Mouse (Mus musculus): ENCODE results near the gene Glis3. TPM values are rescaled to one million over a fixed set of nuclear protein-coding genes. Genes with fewer than 3 reads are reported as not detected.
A peak's percentile ranks its signal among the peaks of the same experiment; 100 is the strongest.

Gene Glis3
- polyA plus RNA-seq, 1 experiment from 2014 or later, result 2.0 TPM

DNA sequence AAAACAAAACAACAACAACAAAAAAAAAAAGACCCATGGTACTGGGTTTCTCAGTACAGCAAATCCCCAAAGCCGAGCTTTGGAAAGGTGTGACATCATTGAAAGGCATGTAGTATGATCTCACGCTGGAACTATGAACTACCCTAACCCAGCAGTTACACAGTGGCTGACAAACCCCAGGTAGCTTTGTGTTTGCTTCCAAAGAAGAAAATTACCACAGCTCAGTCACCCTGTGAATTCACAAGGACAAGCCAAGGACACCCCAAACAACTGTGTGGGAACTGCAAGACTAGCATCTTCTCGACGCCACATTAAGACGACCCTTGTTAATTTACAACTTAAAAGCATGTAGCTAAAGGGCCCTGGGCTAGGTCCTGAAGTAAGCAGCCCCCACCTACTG is 30.4 kb downstream of the Glis3 start:
- H3K27me3 ChIP-seq (replicated peaks; ENCODE audit: insufficient read depth, low read length), result no peaks in the 10 kb centered on the region
- no peak overlapping the region for H3K9ac ChIP-seq (replicated peaks; ENCODE audit: low read depth)
- H3K36me3 ChIP-seq (ENCODE audit: insufficient read depth, low read length), result no peaks in the 10 kb centered on the region
- H3K27ac ChIP-seq (ENCODE audit: low read length), result no peak overlapping the region
- no peak for ATAC-seq
- TF ChIP-seq CTCF (IDR thresholded peaks at IDR 0.05) (no peak), EP300 (IDR thresholded peaks at IDR 0.05) (no peak)
- H3K9me3 ChIP-seq (ENCODE audit: low read length), result no peaks in the 10 kb centered on the region
- H3K4me1 ChIP-seq (ENCODE audit: insufficient read depth, low read depth, low read length), result no peaks in the 10 kb centered on the region
- no peak for DNase-seq (ENCODE audit: low spot score)
- H3K4me3 ChIP-seq (ENCODE audit: low read depth, low read length), result no peak overlapping the region
- no peak overlapping the region for H3K4me2 ChIP-seq (replicated peaks; ENCODE audit: low read depth, low read length)
- WGBS, result 66% methylated on average over 5 of the region's 5 CpGs

DNA sequence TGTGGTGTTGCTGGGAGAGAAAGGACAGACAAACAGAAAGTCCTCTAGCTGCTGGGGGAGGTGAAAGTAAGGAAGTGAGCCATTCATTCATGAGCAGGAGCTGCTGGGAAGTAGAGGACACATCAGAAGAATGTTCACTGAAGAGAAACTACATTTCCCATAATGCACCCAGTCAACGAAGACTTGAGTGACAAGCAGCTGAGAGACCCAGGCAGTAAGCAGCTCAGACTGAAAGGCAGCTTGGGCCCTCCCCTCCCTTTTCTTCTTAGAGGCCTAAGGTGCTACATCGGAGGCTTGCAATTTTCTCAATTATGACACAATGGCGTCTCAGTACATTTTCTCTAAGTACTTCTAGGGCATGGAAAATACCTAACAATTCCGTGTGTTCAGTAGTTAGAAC is 31.0 kb downstream of the Glis3 start:
- H3K27ac ChIP-seq (ENCODE audit: low read length), result no peak overlapping the region
- ATAC-seq, result no peak
- no peak overlapping the region for H3K4me3 ChIP-seq (ENCODE audit: low read depth, low read length)
- TF ChIP-seq EP300 (IDR thresholded peaks at IDR 0.05), result no peak
- TF ChIP-seq CTCF (IDR thresholded peaks at IDR 0.05), result no peak
- no peaks in the 10 kb centered on the region for H3K27me3 ChIP-seq (replicated peaks; ENCODE audit: insufficient read depth, low read length)
- no peaks in the 10 kb centered on the region for H3K36me3 ChIP-seq (ENCODE audit: insufficient read depth, low read length)
- DNase-seq (ENCODE audit: low spot score), result no peak
- no peaks in the 10 kb centered on the region for H3K4me1 ChIP-seq (ENCODE audit: insufficient read depth, low read depth, low read length)
- WGBS, result 64% methylated on average over 4 of the region's 4 CpGs
- H3K9ac ChIP-seq (replicated peaks; ENCODE audit: low read depth), result no peak overlapping the region
- no peaks in the 10 kb centered on the region for H3K9me3 ChIP-seq (ENCODE audit: low read length)
- no peak overlapping the region for H3K4me2 ChIP-seq (replicated peaks; ENCODE audit: low read depth, low read length)

DNA sequence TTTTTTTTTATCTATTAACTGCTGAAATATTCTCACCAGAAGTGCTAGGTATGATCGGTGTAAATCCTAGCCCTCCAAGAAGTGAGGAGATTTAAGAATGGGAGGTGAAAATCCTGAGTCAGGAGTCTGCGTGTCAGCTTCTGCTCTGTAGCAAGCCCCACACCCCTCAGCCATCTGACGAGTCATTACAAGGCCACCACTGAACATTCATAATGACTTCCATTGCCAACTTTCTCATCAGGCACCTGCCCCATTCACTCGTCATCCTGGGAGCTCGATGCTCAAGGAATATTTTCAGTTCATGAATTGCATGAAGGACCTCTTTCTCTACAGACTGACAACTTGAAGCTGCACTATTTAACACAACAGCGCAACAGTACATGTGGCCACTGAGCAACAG is 32.5 kb downstream of the Glis3 start:
- H3K27ac ChIP-seq (ENCODE audit: low read length), result no peak overlapping the region
- no peaks in the 10 kb centered on the region for H3K9me3 ChIP-seq (ENCODE audit: low read length)
- H3K4me2 ChIP-seq (replicated peaks; ENCODE audit: low read depth, low read length), result no peak overlapping the region
- H3K36me3 ChIP-seq (ENCODE audit: insufficient read depth, low read length), result no peaks in the 10 kb centered on the region
- H3K9ac ChIP-seq (replicated peaks; ENCODE audit: low read depth), result no peak overlapping the region
- ATAC-seq, result no peak
- H3K4me3 ChIP-seq (ENCODE audit: low read depth, low read length), result no peak overlapping the region
- TF ChIP-seq CTCF (IDR thresholded peaks at IDR 0.05), result no peak
- TF ChIP-seq EP300 (IDR thresholded peaks at IDR 0.05), result no peak
- WGBS, result 87% methylated on average over 6 of the region's 6 CpGs
- DNase-seq (ENCODE audit: low spot score), result no peak
- H3K4me1 ChIP-seq (ENCODE audit: insufficient read depth, low read depth, low read length), result no peaks in the 10 kb centered on the region
- no peaks in the 10 kb centered on the region for H3K27me3 ChIP-seq (replicated peaks; ENCODE audit: insufficient read depth, low read length)

DNA sequence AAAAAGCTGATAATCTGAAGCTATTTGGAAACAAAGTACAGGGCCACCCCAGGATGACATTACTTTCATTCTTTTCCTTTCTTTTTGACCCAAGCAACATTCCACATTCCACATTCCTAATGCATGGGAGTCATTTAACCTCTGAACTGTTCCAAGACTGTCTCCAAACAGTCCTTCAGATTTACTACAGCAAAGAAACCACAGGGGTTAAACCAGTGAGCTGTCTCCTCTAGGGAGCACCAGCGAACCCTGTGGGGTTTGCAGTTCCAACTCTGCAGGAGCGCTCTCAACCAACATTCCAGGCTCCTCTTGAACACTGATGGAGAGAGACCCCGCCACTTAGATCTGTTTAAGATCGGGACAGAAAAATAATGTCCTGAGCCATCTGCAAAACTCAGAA is 33.6 kb downstream of the Glis3 start:
- 37% methylated on average over 4 of the region's 4 CpGs for WGBS
- no peaks in the 10 kb centered on the region for H3K36me3 ChIP-seq (ENCODE audit: insufficient read depth, low read length)
- H3K4me2 ChIP-seq (replicated peaks; ENCODE audit: low read depth, low read length), result no peak overlapping the region
- DNase-seq (ENCODE audit: low spot score) (peak; percentile 17), ATAC-seq (no peak)
- H3K9ac ChIP-seq (replicated peaks; ENCODE audit: low read depth), result no peak overlapping the region
- no peaks in the 10 kb centered on the region for H3K9me3 ChIP-seq (ENCODE audit: low read length)
- H3K27ac ChIP-seq (ENCODE audit: low read length), result no peak overlapping the region
- H3K27me3 ChIP-seq (replicated peaks; ENCODE audit: insufficient read depth, low read length), result no peaks in the 10 kb centered on the region
- TF ChIP-seq EP300 (IDR thresholded peaks at IDR 0.05) (no peak), CTCF (IDR thresholded peaks at IDR 0.05) (no peak)
- no peak overlapping the region for H3K4me3 ChIP-seq (ENCODE audit: low read depth, low read length)
- H3K4me1 ChIP-seq (ENCODE audit: insufficient read depth, low read depth, low read length), result no peaks in the 10 kb centered on the region

GRCm38 (mm10) chr19:28640861-28641381 is 39.0 kb downstream of the Glis3 start:
- Histone ChIP-seq H3K4me3 (ENCODE audit: low read depth, low read length) (no peak overlapping the region), H3K4me2 (replicated peaks; ENCODE audit: low read depth, low read length) (no peak overlapping the region), H3K9ac (replicated peaks; ENCODE audit: low read depth) (no peak overlapping the region), H3K27ac (ENCODE audit: low read length) (no peak overlapping the region), H3K9me3 (ENCODE audit: low read length) (no peaks in the 10 kb centered on the region), H3K36me3 (ENCODE audit: insufficient read depth, low read length) (no peaks in the 10 kb centered on the region), H3K4me1 (ENCODE audit: insufficient read depth, low read depth, low read length) (no peaks in the 10 kb centered on the region; the same call in 1 of the 2 replicates), H3K27me3 (replicated peaks; ENCODE audit: insufficient read depth, low read length) (no peaks in the 10 kb centered on the region)
- no peak for ATAC-seq
- DNase-seq (ENCODE audit: low spot score), result peak; percentile 22
- 36% methylated on average over 7 of the region's 7 CpGs for WGBS
- TF ChIP-seq CTCF (IDR thresholded peaks at IDR 0.05) (no peak), EP300 (IDR thresholded peaks at IDR 0.05) (no peak)

DNA sequence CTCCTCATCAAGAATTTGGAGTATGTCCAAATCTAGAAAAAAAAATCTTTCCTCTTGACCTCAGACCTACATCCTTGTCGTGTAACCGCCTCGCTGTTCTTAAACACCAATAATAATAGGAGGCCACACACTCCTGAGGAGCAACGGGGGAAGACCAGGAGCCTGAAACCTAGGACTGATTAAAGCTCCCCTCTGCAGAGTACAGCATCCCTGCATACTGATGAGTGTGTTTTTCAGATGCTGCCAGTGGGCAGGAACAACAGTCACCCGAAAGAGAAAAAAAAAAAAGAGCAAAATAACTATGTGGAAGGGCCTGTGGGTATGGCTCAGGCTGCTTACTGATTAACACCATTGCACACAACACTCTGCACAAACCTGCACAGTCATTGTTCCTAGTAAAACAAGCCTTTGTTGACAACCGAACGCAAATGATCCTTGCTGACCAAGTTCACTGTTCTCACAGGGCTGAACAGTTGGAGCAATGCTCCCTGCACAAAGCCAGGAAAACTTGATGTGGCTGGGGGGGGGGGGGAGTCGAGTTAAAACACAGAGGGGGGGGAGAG is 43.8 kb downstream of the Glis3 start:
- no peak for TF ChIP-seq CTCF (IDR thresholded peaks at IDR 0.05)
- TF ChIP-seq EP300 (IDR thresholded peaks at IDR 0.05), result no peak
- ATAC-seq, result no peak
- WGBS, result 45% methylated on average over 7 of the region's 8 CpGs
- Histone ChIP-seq H3K9me3 (ENCODE audit: low read length) (no peaks in the 10 kb centered on the region), H3K27me3 (replicated peaks; ENCODE audit: insufficient read depth, low read length) (no peaks in the 10 kb centered on the region), H3K4me1 (ENCODE audit: insufficient read depth, low read depth, low read length) (no peaks in the 10 kb centered on the region; the same call in 1 of the 2 replicates), H3K4me3 (ENCODE audit: low read depth, low read length) (no peak overlapping the region), H3K36me3 (ENCODE audit: insufficient read depth, low read length) (no peaks in the 10 kb centered on the region), H3K9ac (replicated peaks; ENCODE audit: low read depth) (no peak overlapping the region), H3K4me2 (replicated peaks; ENCODE audit: low read depth, low read length) (no peak overlapping the region), H3K27ac (ENCODE audit: low read length) (no peak overlapping the region)
- no peak for DNase-seq (ENCODE audit: low spot score)

- Histone ChIP-seq H3K36me3 (ENCODE audit: insufficient read depth, low read length) (no peaks in the 10 kb centered on the region), H3K9me3 (ENCODE audit: low read length) (no peaks in the 10 kb centered on the region), H3K27ac (ENCODE audit: low read length) (no peak overlapping the region), H3K4me3 (ENCODE audit: low read depth, low read length) (no peak overlapping the region), H3K4me2 (replicated peaks; ENCODE audit: low read depth, low read length) (no peak overlapping the region), H3K27me3 (replicated peaks; ENCODE audit: insufficient read depth, low read length) (no peaks in the 10 kb centered on the region), H3K9ac (replicated peaks; ENCODE audit: low read depth) (no peak overlapping the region), H3K4me1 (ENCODE audit: insufficient read depth, low read depth, low read length) (no peaks in the 10 kb centered on the region)
- ATAC-seq (no peak), DNase-seq (ENCODE audit: low spot score) (no peak)
- TF ChIP-seq CTCF (IDR thresholded peaks at IDR 0.05), result no peak
- TF ChIP-seq EP300 (IDR thresholded peaks at IDR 0.05), result no peak
- 91% methylated on average over 3 of the region's 3 CpGs for WGBS
These were observed 44.9 kb downstream of the Glis3 start for GRCm38 (mm10) chr19:28634986-28635385.
